9 mouse cellular contexts compared by ENCODE assay signal in genomic region chr3:149220304-149220951, GRCm38 (mm10).
A peak's percentile ranks its signal among the peaks of the same experiment; 100 is the strongest.
DNase-seq lines count a peak whose midpoint lies in the region; ATAC-seq and TF ChIP-seq lines count a peak whose summit lies in the region.
"Had no signal": no experiment of that assay in that cellular context is flagged by ENCODE, and none has a peak within 500 bp of the region (broad histone marks: within the 10 kb centered on the region; RNA-seq: fewer than 3 reads in every experiment).

No protein-coding gene starts in this region.

- no peaks in the 10 kb centered on the region for H3K9me3 ChIP-seq in neural tube, embryonic 15.5 days (replicated peaks)
- no peaks in the 10 kb centered on the region for H3K9me3 ChIP-seq in kidney, postnatal 0 days (replicated peaks; ENCODE audit: low read length)

- H3K27ac ChIP-seq in neural tube, embryonic 15.5 days (replicated peaks), result no peak overlapping the region
- peak overlapping the region; percentile 60; the same call in 1 of the 2 replicates for H3K27ac ChIP-seq in kidney, postnatal 0 days

- H3K27me3 ChIP-seq in neural tube, embryonic 15.5 days (replicated peaks), result peaks cover 3% of the 10 kb centered on the region; the same call in 1 of the 2 replicates
- H3K27me3 ChIP-seq in kidney, postnatal 0 days (ENCODE audit: insufficient read depth, low read length), result no peaks in the 10 kb centered on the region

- no peak overlapping the region for H3K4me3 ChIP-seq in neural tube, embryonic 15.5 days (replicated peaks)
- no peak overlapping the region for H3K4me3 ChIP-seq in kidney, postnatal 0 days (replicated peaks; ENCODE audit: low read depth, low read length)

- 0 out of 2 replicates have a peak, but pooled peaks cover 5% of the 10 kb centered on the region for H3K4me1 ChIP-seq in neural tube, embryonic 15.5 days
- peaks cover 18% of the 10 kb centered on the region for H3K4me1 ChIP-seq in kidney, postnatal 0 days (replicated peaks; ENCODE audit: insufficient read depth, low read length)

- no peak for ATAC-seq in neural tube, embryonic 15.5 days (ENCODE audit: low FRiP score)
- peak; percentile 68 for ATAC-seq in kidney, postnatal 0 days (replicated peaks; ENCODE audit: low FRiP score, low read depth)
- ATAC-seq: activated CD4-positive, CD25-positive, alpha-beta regulatory T cell, adult 4 months had no signal

- 67% methylated on average over 8 of the region's 8 CpGs for WGBS in neural tube, embryonic 15.5 days
- WGBS in kidney, postnatal 0 days, result 33% methylated on average over 8 of the region's 8 CpGs

- no peak overlapping the region for H3K9ac ChIP-seq in neural tube, embryonic 15.5 days (replicated peaks)
- no peak overlapping the region for H3K9ac ChIP-seq in kidney, postnatal 0 days (ENCODE audit: low read depth, low read length)

- peak; percentile 15 for DNase-seq in embryo, embryonic 9.5 days (ENCODE audit: extremely low spot score)
- DNase-seq in embryo, embryonic 10.5 days (ENCODE audit: low spot score), result no peak
- DNase-seq in neural tube, embryonic 10.5 days (ENCODE audit: extremely low spot score, low spot score), result peak; percentile 15
- peak; percentile 49 for DNase-seq in kidney, postnatal 0 days (ENCODE audit: low spot score)
- DNase-seq in yolk sac, embryonic 10.5 days (ENCODE audit: low spot score), result peak; percentile 40
- DNase-seq in frontal cortex, postnatal 25 days (ENCODE audit: low spot score in 2 of 2), result no peak
- DNase-seq in thymus, postnatal 4 days, result no peak

- no peak for TF ChIP-seq CTCF in kidney, postnatal 0 days (IDR thresholded peaks at IDR 0.05; ENCODE audit: low read depth)

- H3K4me2 ChIP-seq in neural tube, embryonic 15.5 days, result no peak overlapping the region
- H3K4me2 ChIP-seq in kidney, postnatal 0 days (ENCODE audit: low read length), result no peak overlapping the region

- H3K36me3 ChIP-seq in neural tube, embryonic 15.5 days, result no peaks in the 10 kb centered on the region
- no peaks in the 10 kb centered on the region for H3K36me3 ChIP-seq in kidney, postnatal 0 days (ENCODE audit: insufficient read depth, low read length)

Comparison
In these comparisons a context has a peak if more than half of its experiments do, and no peak if none do; other contexts are left out.
1. DNase-seq: peak in embryo, embryonic 9.5 days (single experiment), neural tube, embryonic 10.5 days (single experiment), kidney, postnatal 0 days (single experiment) and yolk sac, embryonic 10.5 days (single experiment); none in embryo, embryonic 10.5 days (single experiment), frontal cortex, postnatal 25 days (0 of 2) and thymus, postnatal 4 days (single experiment).